Mouse (Mus musculus) megakaryocyte, embryonic 14.5 days (primary cell): Measurements from ENCODE around the gene Tlr5.

ENCODE experiments used
- FLI1 ChIP-seq: IDR thresholded peaks from 2 replicates; pipeline ENCODE4 v1.6.1; 2012; ENCODE audit warnings: low read length, inconsistent platforms, mixed read lengths
- GATA1 ChIP-seq: IDR thresholded peaks from 3 replicates; pipeline ENCODE4 v1.6.1; 2012; ENCODE audit warnings: mixed read lengths, low read length, inconsistent platforms, borderline replicate concordance

GRCm38 (mm10) chr1:182988646-182989045, 34.1 kb downstream of the Tlr5 start:
- TF ChIP-seq GATA1 (no peak), FLI1 (no peak)
